Mouse (Mus musculus) forebrain, postnatal 0 days (tissue): ENCODE results near the gene Dapk2. TPM values are rescaled to one million over a fixed set of nuclear protein-coding genes. Genes with fewer than 3 reads are reported as not detected.

Source experiments
- ATAC-seq: fragments of 200-750 bp; cut with Nextera tagmentation; 2 replicates; pipeline ENCODE4 v1.8.0; 2017; ENCODE audit warnings: mild to moderate bottlenecking, moderate library complexity
- DNase-seq: peaks from one replicate; pipeline ENCODE4 v3.0.0-alpha.2; 2015
- H3K27ac ChIP-seq: fragments of 300-500 bp; sonication (generic); 2 replicates; pipeline ENCODE4 v1.5.1; 2014; ENCODE audit warnings: low read depth, mild to moderate bottlenecking, antibody characterized with exemption, low read length, moderate library complexity, mixed read lengths
- H3K27me3 ChIP-seq: fragments of 300-500 bp; sonication (generic); 2 replicates; pipeline ENCODE4 v1.6.1; 2014; ENCODE audit warnings: mild to moderate bottlenecking, low read length, mixed read lengths; ENCODE audit not compliant: insufficient read depth
- H3K36me3 ChIP-seq: fragments of 300-500 bp; sonication (generic); 2 replicates; pipeline ENCODE4 v1.6.1; 2014; ENCODE audit warnings: mild to moderate bottlenecking, moderate library complexity; ENCODE audit not compliant: insufficient read depth
- H3K4me1 ChIP-seq: fragments of 300-500 bp; sonication (generic); 2 replicates; pipeline ENCODE4 v1.6.1; 2014; ENCODE audit warnings: antibody characterized with exemption; ENCODE audit not compliant: insufficient read depth
- H3K4me2 ChIP-seq: fragments of 300-500 bp; sonication (generic); 2 replicates; pipeline ENCODE4 v1.6.1; 2014; ENCODE audit warnings: low read depth, mild to moderate bottlenecking, moderate library complexity
- H3K4me3 ChIP-seq: fragments of 300-500 bp; sonication (generic); 2 replicates; pipeline ENCODE4 v1.5.1; 2014; ENCODE audit warnings: low read depth, low read length, mixed read lengths
- H3K9ac ChIP-seq: fragments of 300-500 bp; sonication (generic); 2 replicates; pipeline ENCODE4 v1.6.1; 2014; ENCODE audit warnings: mild to moderate bottlenecking
- H3K9me3 ChIP-seq: fragments of 300-500 bp; sonication (generic); 2 replicates; pipeline ENCODE4 v1.6.1; 2016; ENCODE audit warnings: low read length
- CTCF ChIP-seq: sonication (generic); IDR thresholded peaks from 2 replicates; pipeline ENCODE4 v1.5.1; 2016; ENCODE audit warnings: antibody characterized with exemption, control low read depth, low read depth
- whole genome bisulfite sequencing: fragments of 180-500 bp; shearing (Covaris S2); extraction: QIAGEN DNeasy Blood & Tissue Kit; methylation state at CpG from one replicate; pipeline ENCODE4 v1.1.7; 2014; 5-methylcytosine and 5-hydroxymethylcytosine counted together
- polyA plus RNA-seq: library from polyadenylated mRNA; unstranded; fragments of >200 nt; fragmentation: Nextera tagmentation; extraction: Ambion mirVana; gene quantifications from 2 replicates; pipeline ENCODE4 v1.2.1, GENCODE M21; 2015
- total RNA-seq: library from RNA; depleted of rRNA; stranded (reverse); fragments of >200 nt; gene quantifications from 2 replicates; pipeline ENCODE4 v1.2.3, GENCODE M21; 2014

Dapk2 gene
- total and polyA plus RNA-seq, 2 experiments from 2014 or later, result 1.5 to 3.4 TPM

DNA sequence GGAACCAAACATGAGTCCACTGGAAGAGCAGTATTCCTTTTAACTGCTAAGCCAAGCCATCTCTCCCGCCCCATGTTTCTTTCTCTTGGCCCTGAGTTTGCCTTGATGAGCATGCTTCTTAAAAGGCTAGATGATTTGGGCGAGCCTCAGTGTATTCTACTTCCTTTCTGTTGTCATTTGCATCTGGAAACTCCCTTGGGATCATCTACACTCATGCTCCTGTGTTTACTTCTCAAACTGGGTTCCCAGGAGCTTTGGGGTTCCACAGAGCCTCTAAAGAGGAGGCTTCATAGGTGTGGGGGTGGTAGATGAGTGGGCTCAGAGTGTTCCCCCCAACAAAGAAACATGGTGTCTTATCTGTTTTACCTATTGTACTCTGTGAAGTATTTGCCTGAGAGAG, 54.1 kb downstream of the Dapk2 start:
- WGBS, result 87% methylated on average over 2 of the region's 2 CpGs
- Histone ChIP-seq H3K4me1 (no peaks in the 10 kb centered on the region), H3K27me3 (no peaks in the 10 kb centered on the region), H3K9ac (no peak overlapping the region), H3K27ac (no peak overlapping the region), H3K36me3 (no peaks in the 10 kb centered on the region), H3K4me2 (no peak overlapping the region), H3K4me3 (no peak overlapping the region), H3K9me3 (no peaks in the 10 kb centered on the region)
- no peak for TF ChIP-seq CTCF
- ATAC-seq, result no peak
- no peak for DNase-seq

GRCm38 (mm10) chr9:66212802-66213201, 54.8 kb downstream of the Dapk2 start:
- Histone ChIP-seq H3K27ac (no peak overlapping the region), H3K4me3 (no peak overlapping the region), H3K27me3 (no peaks in the 10 kb centered on the region), H3K9ac (no peak overlapping the region), H3K9me3 (no peaks in the 10 kb centered on the region), H3K4me1 (no peaks in the 10 kb centered on the region), H3K36me3 (no peaks in the 10 kb centered on the region), H3K4me2 (no peak overlapping the region)
- 82% methylated on average over 5 of the region's 5 CpGs for WGBS
- DNase-seq (no peak), ATAC-seq (no peak)
- TF ChIP-seq CTCF, result no peak

DNA sequence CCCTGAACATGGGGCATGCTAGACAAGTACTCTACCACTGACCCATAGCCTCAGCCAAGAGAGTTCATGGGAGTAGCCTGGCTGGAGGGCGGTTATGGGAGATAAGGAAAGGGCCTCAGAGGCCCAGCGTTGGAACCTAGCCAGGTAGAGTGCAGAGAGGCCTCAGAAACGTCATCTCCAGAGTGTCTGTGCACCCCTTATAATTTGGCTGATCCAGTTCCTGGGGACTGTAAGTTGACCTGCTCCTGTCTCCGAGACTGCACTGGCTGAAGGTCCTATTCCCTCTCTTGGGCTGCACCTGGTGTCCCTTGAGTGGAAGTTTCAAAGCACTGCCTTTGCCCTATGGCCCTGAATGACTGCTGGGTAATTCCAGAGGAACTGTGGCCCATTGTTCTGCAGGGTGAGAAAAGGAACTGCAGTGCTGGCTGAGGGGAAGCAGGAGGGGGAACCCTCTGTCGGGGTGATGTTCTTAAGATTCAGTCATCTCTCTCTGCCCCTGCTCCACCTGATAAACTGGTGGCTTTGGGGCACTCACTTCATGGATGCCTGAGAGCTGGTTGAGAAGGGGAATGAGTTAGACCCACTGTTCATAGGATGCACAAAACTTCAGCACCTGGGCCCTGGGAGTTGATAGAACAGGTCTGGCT, 55.5 kb downstream of the Dapk2 start:
- Histone ChIP-seq H3K9ac (no peak overlapping the region), H3K9me3 (no peaks in the 10 kb centered on the region), H3K36me3 (no peaks in the 10 kb centered on the region), H3K4me1 (no peaks in the 10 kb centered on the region), H3K4me2 (no peak overlapping the region), H3K27me3 (no peaks in the 10 kb centered on the region), H3K27ac (no peak overlapping the region), H3K4me3 (no peak overlapping the region)
- ATAC-seq (no peak), DNase-seq (no peak)
- TF ChIP-seq CTCF, result no peak
- WGBS, result 43% methylated on average over 5 of the region's 5 CpGs

- Histone ChIP-seq H3K27ac (no peak overlapping the region), H3K9ac (no peak overlapping the region), H3K9me3 (no peaks in the 10 kb centered on the region), H3K27me3 (no peaks in the 10 kb centered on the region), H3K4me1 (no peaks in the 10 kb centered on the region), H3K4me3 (no peak overlapping the region), H3K36me3 (no peaks in the 10 kb centered on the region), H3K4me2 (no peak overlapping the region)
- no peak for TF ChIP-seq CTCF
- no peak for ATAC-seq
- no peak for DNase-seq
Observed at GRCm38 (mm10) chr9:66215551-66215950, 57.5 kb downstream of the Dapk2 start.

DNA sequence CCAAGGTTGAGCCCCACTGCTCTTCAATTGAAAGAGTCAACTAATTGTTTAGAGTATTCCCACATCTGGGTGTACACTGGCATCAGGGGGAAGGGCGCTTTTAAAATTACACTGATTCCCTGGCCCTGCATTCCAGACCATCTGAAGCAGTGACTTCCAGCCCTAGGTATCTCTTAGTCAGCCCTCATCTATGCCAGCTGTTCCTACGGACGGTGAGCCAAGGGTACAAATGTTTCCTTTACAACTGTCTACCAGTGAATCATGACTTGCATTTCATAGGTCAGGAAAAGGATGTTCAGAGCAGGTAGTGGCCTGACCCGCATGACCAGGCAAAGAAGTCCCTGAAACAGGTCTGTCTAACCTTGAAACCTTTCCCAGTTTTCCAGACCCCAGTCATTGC, 59.9 kb downstream of the Dapk2 start:
- no peaks in the 10 kb centered on the region for H3K9me3 ChIP-seq
- ATAC-seq (no peak), DNase-seq (no peak)
- no peak overlapping the region for H3K27ac ChIP-seq
- H3K9ac ChIP-seq, result no peak overlapping the region
- no peaks in the 10 kb centered on the region for H3K36me3 ChIP-seq
- H3K4me3 ChIP-seq, result no peak overlapping the region
- no peaks in the 10 kb centered on the region for H3K4me1 ChIP-seq
- no peaks in the 10 kb centered on the region for H3K27me3 ChIP-seq
- no peak overlapping the region for H3K4me2 ChIP-seq
- TF ChIP-seq CTCF, result no peak
- 92% methylated on average over 4 of the region's 4 CpGs for WGBS

DNA sequence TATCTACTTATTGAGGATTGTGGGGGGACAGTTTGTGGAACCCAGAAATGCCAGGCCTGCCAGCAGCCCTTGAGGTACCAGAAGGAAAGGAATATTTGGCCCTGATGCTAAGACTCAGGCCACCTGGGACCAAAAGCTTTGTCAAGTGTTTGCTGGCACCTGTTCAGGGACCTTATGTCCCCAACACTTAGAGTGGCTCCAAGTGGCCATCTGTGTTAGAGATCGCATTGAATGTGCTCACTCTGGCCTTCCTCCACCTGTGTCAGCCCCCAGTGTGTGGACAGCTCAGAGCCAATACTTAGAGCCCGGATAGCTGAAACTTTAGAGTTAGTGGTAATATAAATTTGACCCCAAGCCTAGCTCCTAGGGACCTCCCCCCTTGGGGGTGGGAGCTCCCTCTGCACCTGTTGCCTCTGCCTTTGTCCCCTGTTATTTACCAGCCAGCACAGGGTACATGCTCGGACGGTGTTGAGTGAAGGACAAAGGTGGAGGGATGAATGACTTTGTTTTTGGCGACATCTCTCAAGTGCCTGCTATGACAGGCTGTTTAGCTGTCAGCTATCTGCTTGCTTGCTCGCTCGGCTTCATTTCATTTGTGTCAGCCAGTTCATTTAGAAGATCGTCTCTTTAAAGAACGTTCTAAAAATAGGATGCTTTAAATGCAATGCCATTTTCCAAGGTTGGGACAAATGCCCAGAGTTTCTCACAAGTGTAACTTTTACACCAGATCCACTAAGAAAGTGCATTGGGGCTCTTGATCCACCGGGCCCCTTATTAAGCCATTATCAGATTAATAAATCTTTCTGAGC, 61.1 kb downstream of the Dapk2 start:
- ATAC-seq (peak; percentile 10; the same call in 1 of the 2 replicates), DNase-seq (peak; percentile 54)
- H3K36me3 ChIP-seq, result no peaks in the 10 kb centered on the region
- WGBS, result 32% methylated on average over 10 of the region's 10 CpGs
- H3K4me1 ChIP-seq, result no peaks in the 10 kb centered on the region
- TF ChIP-seq CTCF, result no peak
- H3K9ac ChIP-seq, result no peak overlapping the region
- H3K27me3 ChIP-seq, result no peaks in the 10 kb centered on the region
- no peak overlapping the region for H3K4me3 ChIP-seq
- H3K9me3 ChIP-seq, result no peaks in the 10 kb centered on the region
- no peak overlapping the region for H3K4me2 ChIP-seq
- no peak overlapping the region for H3K27ac ChIP-seq

- Histone ChIP-seq H3K36me3 (no peaks in the 10 kb centered on the region), H3K9me3 (no peaks in the 10 kb centered on the region), H3K4me1 (no peaks in the 10 kb centered on the region), H3K4me3 (no peak overlapping the region), H3K9ac (no peak overlapping the region), H3K4me2 (no peak overlapping the region), H3K27ac (no peak overlapping the region), H3K27me3 (no peaks in the 10 kb centered on the region)
- no peak for TF ChIP-seq CTCF
- DNase-seq (no peak), ATAC-seq (no peak)
- WGBS, result 83% methylated on average over 2 of the region's 2 CpGs
Observed at GRCm38 (mm10) chr9:66223872-66224271, 65.8 kb downstream of the Dapk2 start.
